Mouse (Mus musculus) gastrocnemius, postnatal 4 days (tissue): ENCODE measurements around the gene Kri1. TPM values are rescaled to one million over a fixed set of nuclear protein-coding genes. Genes with fewer than 3 reads are reported as not detected.
"Not testable (repeated sequence)": the region's sequence is repeated elsewhere in the genome, so short reads cannot be mapped to it uniquely, and the experiment has no call there.

Experiments
- DNase-seq, 2 experiments: peaks; one replicate each; pipeline ENCODE4 v3.0.0; 2021 to 2022; ENCODE audit warnings: low spot score in 2 of 2, mixed read lengths in 2 of 2
- total RNA-seq, 2 experiments: library from RNA; stranded (reverse); gene quantifications; 2 replicates each; pipeline ENCODE4 v1.2.3; 2021

Kri1 gene
- total RNA-seq, 2 experiments from 2014 or later, result 18.1 to 21.3 TPM

DNA sequence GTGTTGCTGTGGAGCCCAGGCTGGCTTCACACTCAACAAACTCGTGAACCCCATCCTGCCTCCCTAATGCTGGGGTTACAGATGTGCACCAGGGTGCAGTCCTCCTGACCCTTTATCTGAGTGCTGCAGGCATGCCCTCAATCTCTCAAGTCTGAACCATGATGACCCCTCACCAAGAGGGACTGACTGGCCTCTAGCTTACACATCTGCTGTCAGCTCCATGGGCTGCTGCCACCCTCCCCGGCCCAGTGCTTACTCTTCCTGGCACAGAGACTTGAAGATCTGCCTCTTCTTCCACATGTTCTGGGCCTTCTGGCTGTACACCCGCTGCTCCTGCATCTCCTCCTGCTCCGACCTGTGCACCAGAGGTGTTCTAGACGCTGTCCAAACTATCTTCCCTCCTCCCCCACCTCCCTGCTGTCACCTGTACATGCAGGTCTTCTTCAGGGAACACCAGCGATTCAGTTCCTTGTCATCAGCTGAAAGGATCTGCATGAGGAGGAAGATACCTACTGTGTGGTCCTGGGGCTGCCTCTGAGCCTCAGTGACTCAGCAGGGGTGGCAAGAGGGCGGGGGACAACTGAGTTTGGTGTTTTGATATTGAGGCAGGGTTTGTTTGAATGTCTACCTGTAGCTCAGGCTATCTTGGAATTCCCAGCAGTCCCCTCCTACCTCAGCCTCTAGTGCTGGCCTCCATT lies 12.6 kb downstream of the Kri1 start:
- no peak for DNase-seq

DNA sequence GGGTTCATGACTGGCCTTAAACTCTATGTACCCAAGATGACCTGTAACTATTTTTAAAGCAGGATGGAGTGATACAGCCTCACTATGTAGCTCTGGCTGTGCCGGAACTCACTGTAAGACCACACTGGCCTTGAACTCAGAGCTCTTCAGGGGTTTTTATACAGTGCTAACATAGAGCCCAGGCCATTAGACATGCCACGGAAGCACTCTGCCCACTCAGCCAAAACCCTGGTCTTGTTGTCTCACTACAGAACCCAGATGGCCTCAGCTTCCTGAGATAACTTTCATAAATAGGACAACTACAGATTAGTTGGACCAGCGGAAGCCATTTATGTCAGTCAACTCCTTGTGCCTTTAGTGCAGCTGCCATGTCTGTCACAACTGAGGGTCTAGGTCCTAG lies 13.4 kb downstream of the Kri1 start:
- no peak for DNase-seq

DNA sequence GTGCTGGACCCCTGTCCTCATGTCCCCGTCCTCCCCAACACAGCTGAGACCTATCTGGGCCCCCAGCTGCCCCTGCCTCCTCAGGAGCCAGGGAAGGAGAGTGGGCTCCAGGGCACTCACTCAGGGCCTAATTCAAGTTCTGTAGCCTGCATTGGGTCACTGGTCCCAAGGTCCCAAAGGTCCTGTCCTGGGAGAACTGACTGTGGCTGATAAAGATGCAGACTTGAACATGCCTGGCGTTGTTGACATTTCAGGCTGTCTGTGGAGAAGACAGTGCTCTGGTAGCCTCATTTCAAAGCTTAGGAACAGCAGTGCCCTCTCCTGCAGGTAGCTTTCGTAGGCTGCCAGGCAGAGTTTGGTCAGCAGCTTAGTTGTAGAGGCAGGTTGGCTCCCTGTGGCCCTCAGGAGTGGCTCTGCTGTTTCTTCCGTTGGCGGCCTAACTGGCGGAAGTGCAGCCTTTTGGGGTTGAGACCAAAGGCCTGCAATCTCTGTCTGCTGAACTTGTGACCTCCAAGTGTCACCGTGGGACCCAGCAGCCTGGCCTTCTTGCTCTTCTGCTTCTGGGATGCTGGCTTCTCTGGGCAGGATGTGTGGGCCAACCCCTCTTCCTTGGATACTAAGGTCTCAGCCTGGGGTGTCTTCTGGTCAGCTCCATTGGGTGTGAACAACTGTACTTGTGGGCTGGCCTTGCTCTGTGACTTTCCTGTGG lies 14.1 kb downstream of the Kri1 start:
- no peak for DNase-seq

DNA sequence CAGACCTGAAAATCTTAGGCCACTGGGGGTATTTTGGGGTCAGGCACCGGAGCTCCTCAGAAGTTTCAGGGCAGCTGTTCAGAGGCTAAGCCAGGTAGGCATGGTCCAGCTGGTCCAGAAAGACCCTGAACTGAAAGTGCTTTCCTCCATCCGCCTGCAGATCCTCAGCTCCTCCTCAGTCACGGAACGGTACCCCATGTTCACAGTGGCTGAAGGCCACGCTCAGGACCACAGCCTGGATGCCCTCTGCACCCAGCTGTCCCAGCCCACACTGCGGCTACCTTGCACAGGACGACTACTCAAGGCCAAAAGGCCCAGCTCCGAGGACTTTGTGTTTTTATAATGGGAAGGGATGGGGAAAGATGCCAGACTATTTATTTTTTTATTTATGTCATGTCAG lies 14.7 kb downstream of the Kri1 start:
- DNase-seq, result no peak

DNA sequence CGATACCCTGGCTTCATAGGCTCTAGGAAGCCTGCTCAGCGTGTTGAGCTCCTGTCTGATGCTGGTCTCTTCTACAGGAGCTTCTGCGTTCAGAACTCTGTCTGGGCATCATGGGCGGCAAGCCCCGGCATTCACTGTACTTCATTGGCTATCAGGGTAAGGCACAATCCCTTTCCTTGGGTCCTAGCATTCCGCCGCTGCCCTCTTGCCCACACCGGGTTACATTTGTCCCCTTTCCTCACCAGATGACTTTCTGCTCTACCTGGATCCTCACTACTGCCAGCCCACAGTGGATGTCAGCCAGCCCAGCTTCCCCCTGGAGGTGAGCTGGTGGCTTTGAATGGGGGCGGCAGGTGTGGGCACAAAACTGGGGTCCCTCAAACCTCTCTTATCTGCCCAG lies 15.4 kb downstream of the Kri1 start:
- DNase-seq, result no peak

DNA sequence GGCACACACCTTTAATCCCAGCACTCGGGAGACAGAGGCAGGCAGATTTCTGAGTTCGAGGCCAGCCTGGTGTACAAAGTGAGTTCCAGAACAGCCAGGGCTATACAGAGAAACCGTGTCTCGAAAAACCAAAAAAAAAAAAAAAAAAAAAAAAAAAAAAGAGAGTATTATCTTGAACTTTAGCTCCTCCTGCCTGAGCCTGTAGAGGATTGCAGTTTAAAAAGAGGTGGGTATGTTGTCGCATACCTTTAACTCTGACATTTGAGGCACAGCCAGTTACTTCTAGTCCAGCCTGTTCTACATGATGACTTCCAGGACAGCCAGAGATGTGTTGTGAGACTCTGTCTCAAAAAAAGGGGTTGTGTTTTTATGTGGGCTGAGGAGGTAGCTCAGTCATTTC lies 18.2 kb downstream of the Kri1 start:
- not testable (repeated sequence) for DNase-seq

DNA sequence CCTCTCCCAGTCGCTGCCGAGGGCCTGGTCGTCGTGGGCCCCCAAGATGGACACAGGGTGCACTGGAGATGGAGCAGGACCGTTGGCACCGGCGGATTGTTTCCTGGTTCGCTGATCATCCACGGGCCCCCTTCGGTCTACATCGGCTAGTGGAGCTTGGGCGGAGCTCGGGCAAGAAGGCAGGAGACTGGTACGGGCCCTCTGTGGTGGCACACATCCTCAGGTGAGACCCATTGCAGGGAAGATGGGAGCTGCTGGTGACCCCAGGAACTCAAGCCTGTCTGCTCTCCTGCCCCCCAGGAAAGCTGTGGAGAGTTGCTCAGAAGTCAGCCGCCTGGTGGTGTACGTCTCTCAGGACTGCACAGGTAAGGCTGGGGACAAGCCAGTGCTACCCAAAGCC lies 19.5 kb downstream of the Kri1 start:
- DNase-seq, result no peak

DNA sequence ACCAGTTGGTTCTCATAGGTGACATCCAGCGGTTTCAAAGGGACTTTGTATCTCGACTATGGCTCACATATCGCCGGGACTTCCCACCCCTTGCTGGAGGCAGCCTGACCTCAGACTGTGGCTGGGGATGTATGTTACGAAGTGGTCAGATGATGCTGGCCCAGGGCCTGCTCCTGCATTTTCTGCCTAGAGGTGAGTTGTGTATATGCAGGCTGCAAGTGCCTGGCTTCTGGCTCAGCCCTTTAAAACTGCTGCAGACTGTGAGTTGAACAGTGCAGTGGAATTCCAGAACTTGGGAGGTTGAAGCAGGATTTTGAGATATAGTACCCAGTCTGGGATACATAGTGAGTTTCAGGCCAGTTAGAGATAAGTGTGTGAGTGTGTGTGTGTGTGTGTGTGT lies 20.9 kb downstream of the Kri1 start:
- DNase-seq, result no peak

DNA sequence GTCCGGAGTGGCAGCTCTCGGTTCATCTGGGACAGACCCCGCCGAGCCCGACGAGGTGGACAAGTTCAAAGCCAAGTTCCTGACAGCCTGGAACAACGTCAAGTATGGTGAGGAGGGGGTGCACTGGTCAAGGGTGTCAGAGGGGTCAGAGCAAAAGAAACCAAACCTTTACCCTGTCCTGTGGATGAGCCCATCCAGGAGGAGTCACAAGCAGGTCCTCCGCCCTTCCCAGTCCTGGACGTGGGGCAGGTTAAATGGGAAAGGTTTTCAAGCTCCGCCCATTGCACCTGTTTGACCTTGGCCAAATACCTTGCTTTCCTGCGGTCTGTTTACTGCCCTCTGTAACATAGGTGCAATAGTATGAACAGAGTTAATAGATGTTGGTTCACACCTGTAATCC lies 22.2 kb downstream of the Kri1 start:
- DNase-seq, result no peak

DNA sequence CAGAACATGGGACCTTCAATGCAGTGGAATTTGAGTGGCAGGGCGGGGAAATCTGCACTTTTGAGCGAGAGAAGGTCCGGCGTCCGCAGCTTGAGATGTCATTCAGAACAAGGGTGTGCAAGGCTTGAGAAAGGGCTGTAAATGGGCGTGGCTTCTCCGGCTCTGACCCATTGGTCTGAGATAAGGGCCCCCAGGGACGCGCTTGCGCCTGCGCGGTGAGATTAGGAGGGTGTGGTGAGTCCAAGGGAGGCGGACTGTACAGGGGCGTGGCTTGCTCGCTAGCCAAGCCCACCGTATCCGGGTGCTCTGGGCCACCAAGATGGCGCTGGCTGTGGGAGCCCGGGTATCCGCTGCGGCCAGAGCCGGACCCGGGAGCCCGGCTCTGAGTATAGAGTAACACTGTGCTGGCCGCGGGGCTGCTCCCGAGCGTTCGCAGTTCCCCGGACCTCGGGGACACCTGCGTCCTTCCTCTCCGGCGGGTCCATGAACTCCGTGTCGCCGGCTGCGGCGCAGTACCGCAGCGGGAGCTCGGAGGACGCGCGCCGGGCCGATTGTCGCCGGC lies 22.7 kb downstream of the Kri1 start, which contains the start of gene Atg4d:
Gene Atg4d (plus strand): TSS at position 294 of the 562 bp plus-strand sequence.
- DNase-seq, result peak; percentile 98 to 99

DNA sequence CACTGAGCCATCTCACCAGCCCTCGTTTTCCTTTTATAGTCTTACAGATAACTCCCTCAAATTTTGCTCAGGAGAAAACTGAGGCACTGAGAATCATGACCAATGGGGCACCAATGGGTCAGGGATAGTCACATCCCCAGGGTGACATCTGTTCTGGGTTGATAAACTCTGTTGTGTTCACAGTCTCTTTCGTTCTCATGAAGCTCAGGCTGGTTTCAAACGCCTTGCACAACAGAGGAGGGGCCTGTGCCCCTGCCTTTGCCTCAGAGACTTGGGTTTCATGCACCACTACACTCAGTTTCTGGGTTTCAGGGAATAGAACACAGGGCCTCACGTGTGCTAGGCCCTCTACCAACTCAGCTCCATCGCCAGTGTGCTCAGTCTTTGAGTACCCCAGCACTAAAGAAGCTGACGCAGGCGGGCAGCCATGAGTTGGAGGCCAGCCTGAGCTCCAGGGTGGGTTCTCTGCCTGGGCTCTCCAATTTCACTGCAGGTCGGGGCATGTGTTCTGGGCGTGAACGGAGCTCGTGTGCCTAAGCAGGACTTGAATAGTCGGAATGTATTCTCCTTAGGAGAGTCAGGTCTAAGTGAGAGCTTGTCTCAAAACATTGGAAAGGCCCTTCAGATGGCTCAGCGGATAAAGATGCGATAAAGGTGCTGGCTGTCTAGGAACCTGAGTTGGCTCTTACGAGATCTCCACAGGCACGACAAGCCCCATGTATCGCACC lies 23.3 kb downstream of the Kri1 start:
- DNase-seq, result no peak

DNA sequence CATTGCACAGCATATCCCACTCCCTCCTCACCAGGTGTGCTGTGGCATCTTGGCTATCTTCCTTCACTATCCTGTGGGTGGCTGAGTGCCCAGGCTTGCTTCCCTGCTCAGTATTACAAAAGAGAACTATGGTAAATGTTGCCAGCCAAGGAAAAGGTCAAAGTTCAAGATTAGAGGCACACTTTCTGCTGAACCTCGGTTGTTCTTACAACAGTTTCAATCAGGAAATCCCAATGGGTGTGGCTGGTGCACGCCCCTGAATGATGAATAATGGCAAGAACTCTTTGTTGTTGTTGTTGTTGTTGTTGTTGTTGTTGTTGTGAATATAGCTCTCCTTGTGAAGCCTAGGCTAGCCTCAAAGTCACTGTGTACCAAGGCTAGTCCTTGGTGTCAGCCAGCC lies 25.9 kb downstream of the Kri1 start:
- no peak for DNase-seq

DNA sequence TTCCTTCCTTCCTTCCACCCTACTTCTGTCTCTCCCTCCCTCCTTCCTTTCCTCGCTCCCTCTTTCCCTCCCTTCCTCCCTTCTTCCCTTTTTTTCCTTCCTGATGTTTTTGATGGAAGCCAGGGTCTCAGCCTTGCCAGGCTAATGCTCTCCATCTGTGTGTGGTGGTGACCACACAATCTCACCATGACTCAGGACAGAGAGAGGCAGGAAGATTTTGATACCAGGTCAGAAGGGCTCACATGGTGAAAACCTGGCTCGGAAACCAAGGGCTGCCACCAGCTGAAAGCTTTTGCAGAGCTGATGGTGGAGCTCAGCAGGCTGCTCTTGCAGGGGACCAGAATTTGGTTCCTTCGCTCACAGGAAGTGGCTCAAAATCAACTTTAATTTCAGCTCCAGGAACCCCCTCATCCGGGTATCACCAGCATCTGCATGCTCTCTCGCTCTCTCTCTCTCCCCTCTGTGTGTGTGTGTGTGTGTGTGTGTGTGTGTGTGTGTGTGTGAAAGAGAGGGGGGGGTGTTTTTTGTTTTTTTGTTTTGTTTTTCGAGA lies 27.2 kb downstream of the Kri1 start:
- DNase-seq, result no peak

DNA sequence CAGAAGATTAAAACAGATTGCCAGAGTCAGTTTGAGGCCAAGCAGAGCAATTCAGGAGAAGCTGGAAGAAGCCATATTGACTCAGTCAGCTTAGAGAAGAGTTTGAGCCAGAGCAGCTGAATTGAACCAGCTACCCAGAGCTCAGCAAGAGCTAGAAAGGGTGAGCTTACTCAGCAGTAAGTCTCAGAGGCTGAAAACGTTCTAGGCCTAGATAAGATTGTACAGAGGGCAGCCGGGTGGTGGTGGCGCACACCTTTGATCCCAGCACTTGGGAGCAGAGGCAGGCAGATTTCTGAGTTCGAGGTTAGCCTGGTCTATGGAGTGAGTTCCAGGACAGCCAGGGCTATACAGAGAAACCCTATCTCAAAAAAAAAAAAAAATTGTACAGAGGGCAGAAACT lies 31.4 kb downstream of the Kri1 start:
- DNase-seq, result not testable (repeated sequence)

DNA sequence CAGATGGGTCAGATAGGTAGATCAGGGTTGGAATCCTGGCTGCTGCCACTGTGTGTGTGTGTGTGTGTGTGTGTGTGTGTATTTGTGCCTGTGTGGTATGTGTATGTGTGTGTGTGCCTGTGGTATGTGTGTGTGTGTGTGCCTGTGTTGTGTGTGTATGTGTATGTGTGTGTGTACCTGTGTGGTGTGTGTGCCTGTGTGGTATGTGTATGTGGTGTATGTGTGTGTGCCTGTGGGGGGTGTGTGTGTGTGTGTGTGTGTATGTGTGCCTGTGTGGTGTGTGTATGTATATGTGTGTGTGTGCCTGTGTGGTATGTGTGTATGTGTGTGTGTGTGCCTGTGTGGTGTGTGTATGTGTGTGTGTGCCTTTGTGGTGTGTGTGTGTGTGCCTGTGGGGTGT lies 33.1 kb downstream of the Kri1 start:
- no peak for DNase-seq

DNA sequence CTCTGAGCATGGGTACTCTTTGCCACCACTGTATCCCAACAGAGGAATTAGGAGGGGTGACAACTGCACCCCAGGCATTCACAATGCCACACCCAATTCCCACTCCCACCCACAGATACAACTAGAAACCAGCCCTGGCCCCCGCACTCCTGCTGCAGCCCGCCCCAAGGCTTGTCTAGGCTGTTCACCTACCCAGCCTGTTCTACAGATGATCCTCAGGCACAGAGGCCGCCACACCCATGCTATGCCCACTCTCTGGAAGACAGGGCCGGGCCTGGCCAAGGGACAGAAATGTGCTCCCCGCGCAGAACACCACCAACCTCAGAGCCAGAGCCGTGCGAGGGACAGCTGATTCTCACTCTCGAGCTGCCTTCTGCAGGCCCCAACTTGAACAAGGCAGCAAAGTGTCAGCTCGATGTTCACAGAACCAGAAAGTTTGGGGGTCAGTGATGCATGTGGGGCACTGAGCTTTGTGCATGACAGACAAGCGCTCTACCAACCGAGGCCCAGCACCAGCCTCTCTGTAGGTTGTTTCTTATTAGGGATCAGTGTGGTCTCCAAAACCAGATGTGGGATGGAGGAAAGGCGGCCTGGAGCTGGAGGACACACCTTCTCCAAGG lies 36.5 kb downstream of the Kri1 start:
- no peak for DNase-seq

DNA sequence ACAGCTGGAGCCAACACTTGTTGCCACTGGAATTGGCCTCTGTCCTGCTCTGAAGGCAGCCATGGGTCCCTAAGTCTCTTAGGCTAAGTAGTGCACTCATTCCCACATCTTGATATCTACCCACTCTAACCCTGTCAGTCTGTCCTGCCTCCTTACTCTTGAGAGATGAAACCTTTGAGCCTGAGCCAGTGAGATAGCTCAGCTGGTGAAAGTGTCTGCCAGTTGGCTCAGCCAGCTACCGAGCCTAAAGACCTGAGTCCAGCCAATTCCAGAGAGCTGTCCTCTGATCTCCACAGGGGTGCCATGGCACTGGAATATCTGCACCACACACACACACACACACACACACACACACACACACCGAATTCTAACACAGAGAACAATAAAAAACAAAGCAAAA lies 37.3 kb downstream of the Kri1 start:
- no peak for DNase-seq

DNA sequence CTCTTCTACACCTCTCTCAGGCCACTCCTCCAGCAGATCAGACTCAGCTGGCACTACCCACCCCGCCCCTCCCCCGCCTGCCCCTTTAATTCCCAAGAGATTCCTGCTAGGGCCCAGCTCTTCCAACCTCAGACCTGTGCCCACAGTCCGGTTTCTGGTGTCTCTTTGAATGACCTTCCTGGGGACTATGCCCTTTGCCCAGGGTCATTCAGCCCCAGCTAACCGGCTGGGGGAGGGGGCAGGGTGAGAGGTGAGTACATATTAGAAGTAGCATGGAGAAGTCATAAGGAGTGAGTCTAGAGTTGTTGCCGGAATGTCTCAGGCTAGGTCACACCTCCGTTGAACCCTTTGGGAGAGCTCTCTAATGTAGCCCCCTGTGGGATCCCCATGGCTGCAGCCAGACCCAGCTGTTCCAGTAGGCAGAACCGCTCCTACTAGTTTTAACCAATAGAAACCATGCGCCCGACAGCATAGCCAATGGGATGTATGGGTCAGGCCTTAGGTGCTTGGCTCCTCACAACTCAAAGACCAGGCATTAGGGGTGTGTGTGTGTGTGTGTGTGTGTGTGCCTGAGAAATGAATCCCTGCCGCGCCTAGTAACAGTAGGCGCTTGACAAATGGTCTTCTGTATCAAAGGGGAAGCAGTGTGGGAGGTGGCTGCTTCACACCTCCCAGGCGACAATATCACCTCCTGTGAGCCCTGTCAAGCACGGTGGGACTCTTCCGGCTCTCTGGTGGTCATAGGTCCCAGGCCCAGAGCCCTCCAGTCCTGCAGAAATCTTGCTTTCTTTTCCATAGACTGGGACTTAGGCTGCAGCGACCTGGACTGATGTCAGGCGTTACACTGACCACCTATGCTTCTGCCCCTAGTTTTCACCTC lies 37.9 kb downstream of the Kri1 start:
- no peak for DNase-seq

DNA sequence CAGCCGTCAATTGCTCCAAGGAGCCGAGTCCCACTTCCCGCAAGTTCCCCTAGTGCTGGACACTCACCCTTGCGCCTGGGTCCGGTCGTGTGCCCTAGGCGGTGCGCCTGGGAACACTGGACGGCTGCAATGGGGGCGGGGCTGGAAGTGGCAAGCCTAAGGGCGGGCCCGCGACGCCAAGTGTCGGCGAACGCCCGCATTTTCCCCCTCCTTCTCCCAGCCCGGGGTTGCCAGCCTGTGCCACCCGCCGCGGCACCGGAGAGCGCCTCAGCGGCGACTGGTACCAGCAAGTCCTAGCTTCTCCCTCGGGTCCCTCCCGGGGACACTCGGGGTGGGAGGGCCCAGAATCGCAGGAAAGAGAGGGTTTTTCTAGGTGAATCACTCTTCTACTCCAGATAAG lies 39.4 kb downstream of the Kri1 start, which contains the start of gene S1pr5:
Gene S1pr5 (minus strand): TSS at position 118 of the 400 bp plus-strand sequence.
- DNase-seq, result no peak

DNA sequence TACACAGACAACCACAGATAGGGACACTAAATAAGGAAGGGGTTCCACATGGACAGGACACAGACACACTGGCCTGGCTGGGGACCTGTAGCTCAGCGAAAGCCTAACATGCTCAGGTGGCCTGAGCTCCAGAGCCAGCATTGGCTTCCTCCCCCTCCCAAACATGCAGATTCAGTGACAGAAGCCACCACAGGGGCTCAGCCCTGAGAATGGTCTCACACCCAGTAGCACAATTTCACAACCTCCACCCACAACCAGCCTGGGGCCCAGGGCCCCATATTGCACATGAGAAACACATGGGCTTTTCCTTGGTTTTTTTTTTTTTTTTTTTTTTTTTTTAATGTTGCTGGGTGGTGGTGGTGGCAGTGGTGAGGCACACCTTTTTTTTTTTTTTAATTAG lies 41.4 kb downstream of the Kri1 start:
- no peak for DNase-seq
